Mouse (Mus musculus): ENCODE results near the gene Stk11. TPM values are rescaled to one million over a fixed set of nuclear protein-coding genes. Genes with fewer than 3 reads are reported as not detected.

Gene Stk11
- polyA plus RNA-seq (2016; fragmentation: Nextera tagmentation; extraction: Ambion mirVana) = 16.1 and 17.0 TPM in 2 replicates

- Histone ChIP-seq H3K36me3 (peaks cover 35% of the 10 kb centered on the region), H3K27me3 (ENCODE audit: low read depth, poor library complexity, severe bottlenecking) (no peaks in the 10 kb centered on the region), H3K9me3 (replicated peaks) (no peaks in the 10 kb centered on the region), H3K4me1 (peaks cover 44% of the 10 kb centered on the region), H3K4me3 (peak within 1 kb of the TSS; percentile 94), H3K27ac (peak within 1 kb of the TSS; percentile 93)
- under 1% methylated on average over 70 of the region's 70 CpGs for WGBS
- DNase-seq (ENCODE audit: low spot score) = peak; percentile 91
These were observed at the start of gene Stk11 for GRCm38 (mm10) chr10:80115290-80115943. Gene Stk11, plus strand, starts transcription at chr10:80115803.

- peaks cover 34% of the 10 kb centered on the region for H3K36me3 ChIP-seq
- no peak overlapping the region for H3K27ac ChIP-seq
These were observed 46.4 kb upstream of the Stk11 start for GRCm38 (mm10) chr10:80069251-80069650.

GRCm38 (mm10) chr10:80069948-80070450 lies 45.6 kb upstream of the Stk11 start:
- Histone ChIP-seq H3K4me1 (peaks cover 35% of the 10 kb centered on the region), H3K27me3 (ENCODE audit: low read depth, poor library complexity, severe bottlenecking) (no peaks in the 10 kb centered on the region), H3K9me3 (replicated peaks) (no peaks in the 10 kb centered on the region), H3K36me3 (peaks cover 29% of the 10 kb centered on the region), H3K27ac (no peak overlapping the region), H3K4me3 (no peak overlapping the region)
- WGBS = 93% methylated on average over 4 of the region's 4 CpGs
- no peak for DNase-seq (ENCODE audit: low spot score)

More at GRCm38 (mm10) chr10:80069251-80069650, 46.4 kb upstream of the Stk11 start:
- 88% methylated on average over 6 of the region's 7 CpGs for whole genome bisulfite sequencing
- Histone ChIP-seq H3K27me3 (ENCODE audit: low read depth, poor library complexity, severe bottlenecking) (no peaks in the 10 kb centered on the region), H3K9me3 (replicated peaks) (no peaks in the 10 kb centered on the region), H3K4me3 (no peak overlapping the region), H3K4me1 (peaks cover 29% of the 10 kb centered on the region)
- no peak for DNase-seq (ENCODE audit: low spot score)

- Histone ChIP-seq H3K36me3 (peaks cover 25% of the 10 kb centered on the region), H3K9me3 (replicated peaks) (no peaks in the 10 kb centered on the region), H3K27ac (peak overlapping the region; percentile 67), H3K27me3 (ENCODE audit: low read depth, poor library complexity, severe bottlenecking) (no peaks in the 10 kb centered on the region), H3K4me1 (peaks cover 45% of the 10 kb centered on the region), H3K4me3 (no peak overlapping the region)
- DNase-seq (ENCODE audit: low spot score) = no peak
- WGBS = 65% methylated on average over 9 of the region's 9 CpGs
These were observed 44.6 kb upstream of the Stk11 start for GRCm38 (mm10) chr10:80070837-80071515.

GRCm38 (mm10) chr10:80071516-80071900 lies 44.1 kb upstream of the Stk11 start:
- Histone ChIP-seq H3K4me1 (peaks cover 48% of the 10 kb centered on the region), H3K27me3 (ENCODE audit: low read depth, poor library complexity, severe bottlenecking) (no peaks in the 10 kb centered on the region), H3K36me3 (peaks cover 21% of the 10 kb centered on the region), H3K27ac (peak overlapping the region; percentile 66; the same call in 1 of the 2 replicates), H3K9me3 (replicated peaks) (no peaks in the 10 kb centered on the region), H3K4me3 (no peak overlapping the region)
- no peak for DNase-seq (ENCODE audit: low spot score)
- 89% methylated on average over 3 of the region's 3 CpGs for WGBS

- Histone ChIP-seq H3K36me3 (peaks cover 19% of the 10 kb centered on the region; the same call in 1 of the 2 replicates), H3K27ac (peak overlapping the region; percentile 26; the same call in 1 of the 2 replicates), H3K27me3 (ENCODE audit: low read depth, poor library complexity, severe bottlenecking) (no peaks in the 10 kb centered on the region), H3K4me3 (no peak overlapping the region; the same call in 1 of the 2 replicates), H3K9me3 (replicated peaks) (no peaks in the 10 kb centered on the region), H3K4me1 (peaks cover 48% of the 10 kb centered on the region)
- DNase-seq (ENCODE audit: low spot score) = no peak
- WGBS = 86% methylated on average over 20 of the region's 20 CpGs
These were observed 42.7 kb upstream of the Stk11 start for GRCm38 (mm10) chr10:80072623-80073489.

GRCm38 (mm10) chr10:80074813-80075601 lies 40.6 kb upstream of the Stk11 start:
- Histone ChIP-seq H3K9me3 (replicated peaks) (no peaks in the 10 kb centered on the region), H3K27me3 (ENCODE audit: low read depth, poor library complexity, severe bottlenecking) (no peaks in the 10 kb centered on the region), H3K4me3 (peak overlapping the region; percentile 37), H3K27ac (peak overlapping the region; percentile 56), H3K36me3 (peaks cover 32% of the 10 kb centered on the region), H3K4me1 (peaks cover 48% of the 10 kb centered on the region)
- 16% methylated on average over 28 of the region's 28 CpGs for WGBS
- DNase-seq (ENCODE audit: low spot score) = peak; percentile 40

- 52% methylated on average over 1 of the region's 1 CpGs for WGBS
- peak overlapping the region; percentile 21; the same call in 1 of the 2 replicates for H3K27ac ChIP-seq
- peaks cover 39% of the 10 kb centered on the region for H3K36me3 ChIP-seq
- DNase-seq (ENCODE audit: low spot score) = no peak
- peaks cover 43% of the 10 kb centered on the region for H3K4me1 ChIP-seq
- H3K27me3 ChIP-seq (ENCODE audit: low read depth, poor library complexity, severe bottlenecking) = no peaks in the 10 kb centered on the region
- H3K4me3 ChIP-seq = no peak overlapping the region
- H3K9me3 ChIP-seq (replicated peaks) = no peaks in the 10 kb centered on the region
These were observed 39.7 kb upstream of the Stk11 start for GRCm38 (mm10) chr10:80075924-80076323.

- Histone ChIP-seq H3K9me3 (replicated peaks) (no peaks in the 10 kb centered on the region), H3K27me3 (ENCODE audit: low read depth, poor library complexity, severe bottlenecking) (no peaks in the 10 kb centered on the region), H3K4me1 (peaks cover 39% of the 10 kb centered on the region), H3K27ac (no peak overlapping the region), H3K36me3 (peaks cover 44% of the 10 kb centered on the region), H3K4me3 (no peak overlapping the region)
- 95% methylated on average over 4 of the region's 4 CpGs for WGBS
- DNase-seq (ENCODE audit: low spot score) = no peak
These were observed 39.2 kb upstream of the Stk11 start for GRCm38 (mm10) chr10:80076386-80076785.

GRCm38 (mm10) chr10:80077312-80077711 lies 38.3 kb upstream of the Stk11 start:
- WGBS = 90% methylated on average over 5 of the region's 5 CpGs
- Histone ChIP-seq H3K27ac (no peak overlapping the region), H3K27me3 (ENCODE audit: low read depth, poor library complexity, severe bottlenecking) (no peaks in the 10 kb centered on the region), H3K4me3 (no peak overlapping the region), H3K36me3 (peaks cover 49% of the 10 kb centered on the region), H3K4me1 (peaks cover 29% of the 10 kb centered on the region), H3K9me3 (replicated peaks) (no peaks in the 10 kb centered on the region)
- DNase-seq (ENCODE audit: low spot score) = no peak

GRCm38 (mm10) chr10:80078366-80078765 lies 37.2 kb upstream of the Stk11 start:
- 94% methylated on average over 1 of the region's 1 CpGs for WGBS
- Histone ChIP-seq H3K36me3 (peaks cover 57% of the 10 kb centered on the region), H3K27ac (no peak overlapping the region), H3K27me3 (ENCODE audit: low read depth, poor library complexity, severe bottlenecking) (no peaks in the 10 kb centered on the region), H3K4me3 (no peak overlapping the region), H3K9me3 (replicated peaks) (no peaks in the 10 kb centered on the region), H3K4me1 (peaks cover 23% of the 10 kb centered on the region)
- DNase-seq (ENCODE audit: low spot score) = no peak

All from limb, embryonic 10.5 days (tissue).